Mouse (Mus musculus) testis, adult 2 months (tissue): ENCODE measurements at regions not wholly inside any gene's neighbourhood (a gene's known extent, or its start where the extent isn't known, plus 50 kb on each side); places are given as distances from the start of the nearest gene placed in this dataset.

Experiments
- H3K27ac ChIP-seq: fragments of 200-500 bp; 2 replicates; pipeline ENCODE4 v1.5.1; 2012; ENCODE audit warnings: low read depth, low read length; ENCODE audit not compliant: control insufficient read depth, insufficient read depth
- H3K27me3 ChIP-seq: fragments of 200-500 bp; 2 replicates; pipeline ENCODE4 v1.6.1; 2012; ENCODE audit warnings: mild to moderate bottlenecking, low read length, moderate library complexity; ENCODE audit not compliant: control insufficient read depth, insufficient read depth
- H3K36me3 ChIP-seq: fragments of 200-500 bp; 2 replicates; pipeline ENCODE4 v1.6.1; 2012; ENCODE audit warnings: mild to moderate bottlenecking, low read length; ENCODE audit not compliant: control insufficient read depth, insufficient read depth
- H3K4me1 ChIP-seq: fragments of 200-500 bp; 2 replicates; pipeline ENCODE4 v1.6.1; 2012; ENCODE audit warnings: low read length; ENCODE audit not compliant: control insufficient read depth, insufficient read depth
- H3K4me3 ChIP-seq: fragments of 200-500 bp; 2 replicates; pipeline ENCODE4 v1.5.1; 2012; ENCODE audit warnings: low read depth, mild to moderate bottlenecking, low read length, moderate library complexity, mixed read lengths; ENCODE audit not compliant: control insufficient read depth
- CTCF ChIP-seq: fragments of 200-500 bp; IDR thresholded peaks from 2 replicates; pipeline ENCODE4 v1.5.1; 2012; ENCODE audit warnings: low read depth, mild to moderate bottlenecking, inconsistent platforms, low read length, moderate library complexity; ENCODE audit not compliant: control insufficient read depth, insufficient read depth, insufficient replicate concordance
- POLR2A ChIP-seq: fragments of 200-500 bp; IDR thresholded peaks from 2 replicates; pipeline ENCODE4 v1.6.1; 2012; ENCODE audit warnings: low read depth, mild to moderate bottlenecking, inconsistent platforms, low read length, moderate library complexity; ENCODE audit not compliant: control insufficient read depth

- no peak overlapping the region for H3K27ac ChIP-seq
- TF ChIP-seq CTCF (no peak), POLR2A (no peak)
- no peaks in the 10 kb centered on the region for H3K36me3 ChIP-seq
- H3K27me3 ChIP-seq: no peaks in the 10 kb centered on the region
- no peak overlapping the region for H3K4me3 ChIP-seq
- no peaks in the 10 kb centered on the region for H3K4me1 ChIP-seq
These were observed 184.4 kb downstream of the Emx2 start for GRCm38 (mm10) chr19:59642606-59643005.

- Histone ChIP-seq H3K36me3 (no peaks in the 10 kb centered on the region), H3K4me3 (no peak overlapping the region), H3K4me1 (no peaks in the 10 kb centered on the region), H3K27ac (no peak overlapping the region), H3K27me3 (no peaks in the 10 kb centered on the region)
- TF ChIP-seq POLR2A (no peak), CTCF (no peak)
These were observed 188.1 kb downstream of the Emx2 start for GRCm38 (mm10) chr19:59646231-59646630.

- H3K27me3 ChIP-seq: no peaks in the 10 kb centered on the region
- no peak for TF ChIP-seq POLR2A
- no peak for TF ChIP-seq CTCF
- no peaks in the 10 kb centered on the region for H3K36me3 ChIP-seq
- H3K4me3 ChIP-seq: no peak overlapping the region
- H3K4me1 ChIP-seq: no peaks in the 10 kb centered on the region
- no peak overlapping the region for H3K27ac ChIP-seq
These were observed 188.5 kb downstream of the Emx2 start for GRCm38 (mm10) chr19:59646656-59647055.

- Histone ChIP-seq H3K27ac (no peak overlapping the region), H3K4me3 (no peak overlapping the region), H3K27me3 (no peaks in the 10 kb centered on the region), H3K4me1 (no peaks in the 10 kb centered on the region), H3K36me3 (no peaks in the 10 kb centered on the region)
- TF ChIP-seq POLR2A (no peak), CTCF (no peak)
These were observed 191.2 kb downstream of the Emx2 start for GRCm38 (mm10) chr19:59649421-59649820.

DNA sequence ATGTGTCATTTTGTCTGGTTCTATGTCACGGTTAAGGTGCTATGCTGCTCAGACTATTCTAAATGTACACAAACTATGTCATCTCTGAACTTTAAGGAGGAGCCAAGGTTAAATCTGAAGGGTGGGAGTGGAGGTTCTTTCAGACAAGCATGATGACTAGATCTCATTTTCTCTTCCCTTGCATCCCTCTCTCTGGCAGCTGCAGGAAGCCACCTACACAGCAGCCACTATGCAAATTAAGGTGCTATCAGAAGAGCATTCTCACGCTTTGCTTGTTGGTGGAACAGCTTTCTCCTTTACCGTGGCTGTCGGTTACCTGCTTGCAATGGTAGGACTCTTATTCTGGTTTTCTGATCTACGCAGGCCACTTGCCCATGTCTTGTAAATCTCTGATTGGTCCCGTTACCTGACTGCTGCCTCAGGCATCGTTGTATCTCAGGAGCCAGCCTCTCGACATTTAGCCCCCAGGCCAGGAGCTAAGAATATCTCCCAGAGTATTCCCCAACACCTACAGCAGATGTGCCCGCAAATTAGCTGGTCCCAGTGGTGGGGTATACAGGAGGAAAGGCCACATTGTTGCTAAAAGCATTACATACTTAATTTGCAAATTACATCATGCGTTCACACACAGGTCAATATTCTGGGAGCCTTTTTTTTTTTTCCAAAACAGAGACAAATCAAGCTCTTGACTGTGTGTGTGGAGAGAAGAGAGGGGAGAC, 192.6 kb downstream of the Emx2 start:
- Histone ChIP-seq H3K36me3 (no peaks in the 10 kb centered on the region), H3K27me3 (no peaks in the 10 kb centered on the region), H3K4me3 (no peak overlapping the region), H3K4me1 (no peaks in the 10 kb centered on the region), H3K27ac (no peak overlapping the region)
- TF ChIP-seq POLR2A (no peak), CTCF (no peak)

- H3K36me3 ChIP-seq: no peaks in the 10 kb centered on the region
- TF ChIP-seq POLR2A (no peak), CTCF (no peak)
- H3K4me3 ChIP-seq: no peak overlapping the region
- H3K27ac ChIP-seq: no peak overlapping the region
- H3K27me3 ChIP-seq: no peaks in the 10 kb centered on the region
- H3K4me1 ChIP-seq: no peaks in the 10 kb centered on the region
These were observed 195.6 kb downstream of the Emx2 start for GRCm38 (mm10) chr19:59653631-59654367.

DNA sequence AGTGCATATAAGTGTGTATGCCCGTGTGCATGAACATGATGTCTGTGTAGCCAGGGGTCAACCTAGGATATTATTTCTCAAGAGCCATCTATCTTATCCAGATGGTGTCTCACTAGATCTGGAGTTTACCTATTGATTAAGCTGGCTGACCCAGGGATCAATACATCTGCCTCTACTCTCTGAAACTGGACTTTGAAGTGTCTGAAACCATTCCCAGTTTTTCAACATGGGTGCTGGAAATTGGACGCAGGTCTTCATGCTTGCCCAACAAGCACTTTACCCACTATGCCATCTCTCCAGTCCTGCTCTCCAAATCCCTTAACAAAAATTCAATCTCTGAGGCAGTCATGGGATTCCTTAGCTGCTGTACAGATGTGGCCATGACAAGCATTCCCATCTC, 197.1 kb downstream of the Emx2 start:
- H3K4me3 ChIP-seq: no peak overlapping the region
- no peak overlapping the region for H3K27ac ChIP-seq
- no peaks in the 10 kb centered on the region for H3K27me3 ChIP-seq
- no peaks in the 10 kb centered on the region for H3K36me3 ChIP-seq
- H3K4me1 ChIP-seq: no peaks in the 10 kb centered on the region
- TF ChIP-seq POLR2A (no peak), CTCF (no peak)
